Mouse (Mus musculus) hindbrain, embryonic 11.5 days (tissue): ENCODE data around the gene Slc22a17. TPM values are rescaled to one million over a fixed set of nuclear protein-coding genes. Genes with fewer than 3 reads are reported as not detected.
A peak's percentile ranks its signal among the peaks of the same experiment; 100 is the strongest.

Source experiments
- ATAC-seq: fragments of 200-750 bp; cut with Nextera tagmentation; 2 replicates; pipeline ENCODE4 v1.8.0; 2017; ENCODE audit warnings: mild to moderate bottlenecking, moderate TSS enrichment, moderate library complexity; ENCODE audit not compliant: low FRiP score
- DNase-seq: peaks from one replicate; pipeline ENCODE4 v3.0.0-alpha.2; 2015; ENCODE audit warnings: low spot score
- H3K27ac ChIP-seq: fragments of 300-500 bp; sonication (generic); 2 replicates; pipeline ENCODE4 v1.5.1; 2014; ENCODE audit warnings: mild to moderate bottlenecking, low read depth, low read length
- H3K27me3 ChIP-seq: fragments of 300-500 bp; sonication (generic); 2 replicates; pipeline ENCODE4 v1.6.1; 2014; ENCODE audit warnings: mild to moderate bottlenecking, low read length, moderate library complexity, mixed read lengths; ENCODE audit not compliant: control insufficient read depth, insufficient read depth
- H3K36me3 ChIP-seq: fragments of 300-500 bp; sonication (generic); 2 replicates; pipeline ENCODE4 v1.6.1; 2014; ENCODE audit warnings: mild to moderate bottlenecking, low read length, moderate library complexity, mixed read lengths; ENCODE audit not compliant: control insufficient read depth, insufficient read depth
- H3K4me1 ChIP-seq: fragments of 300-500 bp; sonication (generic); replicated peaks from 2 replicates; pipeline ENCODE4 v1.6.1; 2014; ENCODE audit warnings: low read length, mixed read lengths; ENCODE audit not compliant: control insufficient read depth, insufficient read depth
- H3K4me2 ChIP-seq: fragments of 300-500 bp; sonication (generic); replicated peaks from 2 replicates; pipeline ENCODE4 v1.6.1; 2014; ENCODE audit warnings: mild to moderate bottlenecking, low read depth, low read length
- H3K4me3 ChIP-seq: fragments of 300-500 bp; sonication (generic); 2 replicates; pipeline ENCODE4 v1.5.1; 2014; ENCODE audit warnings: low read depth, low read length
- H3K9ac ChIP-seq: fragments of 300-500 bp; sonication (generic); 2 replicates; pipeline ENCODE4 v1.6.1; 2014; ENCODE audit warnings: low read depth, low read length
- H3K9me3 ChIP-seq: fragments of 300-500 bp; sonication (generic); 2 replicates; pipeline ENCODE4 v1.6.1; 2016; ENCODE audit warnings: low read length; ENCODE audit not compliant: control insufficient read depth
- WGBS: fragments of 180-500 bp; shearing (Covaris S2); extraction: QIAGEN DNeasy Blood & Tissue Kit; methylation state at CpG from one replicate; pipeline ENCODE4 v1.1.7; 2014; 5-methylcytosine and 5-hydroxymethylcytosine counted together
- polyA plus RNA-seq: library from polyadenylated mRNA; unstranded; fragments of >200 nt; fragmentation: Nextera tagmentation; extraction: Ambion mirVana; gene quantifications from 2 replicates; pipeline ENCODE4 v1.2.1, GENCODE M21; 2014

The Slc22a17 gene
- polyA plus RNA-seq, 1 experiment from 2014 or later: 41.0 TPM

GRCm38 (mm10) chr14:54924641-54925348, 11.9 kb upstream of the Slc22a17 start:
- Histone ChIP-seq H3K27me3 (no peaks in the 10 kb centered on the region), H3K4me3 (peak overlapping the region; percentile 53), H3K4me1 (peaks cover 7% of the 10 kb centered on the region), H3K4me2 (peak overlapping the region; percentile 93), H3K36me3 (peaks cover 14% of the 10 kb centered on the region), H3K9ac (peak overlapping the region; percentile 86), H3K9me3 (peaks cover 7% of the 10 kb centered on the region; the same call in 1 of the 2 replicates), H3K27ac (peak overlapping the region; percentile 96)
- WGBS: 10% methylated on average over 7 of the region's 7 CpGs
- DNase-seq (peak; percentile 61), ATAC-seq (peak; percentile 58)

DNA sequence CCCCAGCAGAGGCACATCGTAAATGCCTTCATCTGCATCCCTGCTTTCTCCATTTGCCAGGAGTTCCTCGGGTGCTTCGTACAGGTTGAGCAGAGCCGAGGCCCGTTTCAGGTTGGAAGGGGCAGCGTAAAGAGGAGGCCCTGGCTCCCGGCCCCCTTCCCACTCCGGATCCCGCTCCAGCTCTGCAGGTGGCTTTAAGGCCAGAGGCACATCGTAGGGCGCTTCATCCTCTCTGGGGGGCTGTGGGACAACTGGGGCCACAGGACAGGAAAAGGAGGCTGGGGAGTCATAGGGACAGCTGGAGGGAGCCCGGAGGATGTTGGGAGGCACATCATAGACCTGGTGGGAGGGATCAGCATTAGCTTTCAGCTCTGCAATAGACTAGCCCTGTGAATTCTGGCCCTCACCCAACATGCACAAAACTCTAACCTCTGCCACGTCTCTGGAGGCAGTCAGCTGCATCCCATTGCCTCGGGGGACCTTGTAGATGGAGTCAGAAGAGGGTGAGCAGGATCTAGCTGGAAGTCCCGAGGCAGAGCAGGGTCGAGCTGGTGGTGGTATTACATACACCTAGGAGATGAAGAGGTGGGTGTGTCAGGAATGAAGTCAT, 7.2 kb upstream of the Slc22a17 start:
- Histone ChIP-seq H3K36me3 (peaks cover 17% of the 10 kb centered on the region), H3K9ac (no peak overlapping the region)

DNA sequence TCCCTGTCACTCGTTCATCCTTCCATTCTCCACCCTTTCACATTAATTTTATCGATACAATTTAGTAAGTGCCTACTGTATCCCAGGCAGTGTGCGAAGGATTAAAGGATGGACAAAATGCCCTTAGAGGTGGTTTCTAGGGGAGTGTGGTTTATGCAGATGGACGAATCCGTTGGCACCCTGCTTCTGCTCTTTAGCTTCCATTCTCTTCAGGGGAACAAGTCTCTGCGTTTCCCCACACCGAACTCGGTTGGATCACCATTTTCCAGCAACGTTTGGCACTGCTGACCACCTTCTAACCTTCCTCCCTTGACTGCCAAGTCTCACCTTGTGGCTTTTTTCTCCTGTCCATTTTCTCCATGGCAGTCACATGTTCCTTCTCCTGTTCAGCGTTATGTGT, 411 bp upstream of the Slc22a17 start:
- Histone ChIP-seq H3K4me2 (peak overlapping the region; percentile 99), H3K4me3 (peak overlapping the region; percentile 81), H3K36me3 (no peaks in the 10 kb centered on the region), H3K27ac (no peak overlapping the region), H3K27me3 (no peaks in the 10 kb centered on the region), H3K9ac (peak overlapping the region; percentile 97), H3K9me3 (no peaks in the 10 kb centered on the region), H3K4me1 (no peaks in the 10 kb centered on the region)
- peak; percentile 39 for DNase-seq
- ATAC-seq: peak; percentile 23
- WGBS: 24% methylated on average over 10 of the region's 10 CpGs

More for the DNA sequence above, 7.2 kb upstream of the Slc22a17 start:
- Histone ChIP-seq H3K27ac (no peak overlapping the region), H3K9me3 (peaks cover 7% of the 10 kb centered on the region; the same call in 1 of the 2 replicates), H3K4me3 (no peak overlapping the region), H3K4me1 (no peaks in the 10 kb centered on the region), H3K4me2 (no peak overlapping the region), H3K27me3 (no peaks in the 10 kb centered on the region)
- WGBS: 95% methylated on average over 16 of the region's 16 CpGs
- DNase-seq (no peak), ATAC-seq (no peak)

DNA sequence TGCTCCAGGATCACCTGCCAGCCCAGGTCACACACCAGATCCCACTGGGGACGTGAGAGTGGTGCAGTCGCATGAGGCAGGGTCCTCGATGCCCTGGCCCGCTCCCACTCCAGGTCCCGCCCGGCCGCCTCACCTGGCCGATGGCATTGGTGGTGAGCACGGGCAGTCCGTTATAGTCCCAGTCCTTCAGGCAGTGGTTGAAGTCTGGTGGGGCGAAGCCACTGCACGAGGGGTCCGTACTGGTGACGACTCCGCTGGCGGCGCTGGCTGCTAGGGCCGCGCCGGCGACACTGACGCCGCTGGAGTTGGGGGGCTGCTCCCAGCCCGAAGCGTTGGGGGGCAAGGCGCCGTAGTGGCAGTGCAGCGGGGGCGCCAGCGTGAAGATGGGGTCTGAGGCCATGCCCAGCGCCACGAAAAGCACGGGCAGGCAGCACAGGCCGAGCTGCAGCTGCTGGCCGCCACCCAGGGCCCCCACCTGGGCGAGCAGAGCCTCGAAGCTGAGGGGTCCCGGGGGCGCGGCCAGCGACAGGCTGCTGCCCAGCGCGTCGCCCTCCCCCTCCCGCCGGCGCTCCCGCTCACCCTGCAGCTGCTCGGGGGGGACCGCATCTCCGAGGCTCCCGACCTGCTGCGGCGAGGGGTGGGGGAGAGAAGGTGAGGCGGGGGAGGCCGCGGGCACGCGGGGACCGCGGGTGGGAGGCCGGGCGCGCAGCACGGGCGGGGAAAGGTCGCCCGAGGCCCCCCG, 652 bp downstream of the Slc22a17 start:
- Histone ChIP-seq H3K4me3 (peak overlapping the region; percentile 81), H3K9ac (peak overlapping the region; percentile 97), H3K4me1 (no peaks in the 10 kb centered on the region), H3K27me3 (no peaks in the 10 kb centered on the region), H3K27ac (peak overlapping the region; percentile 74), H3K4me2 (peak overlapping the region; percentile 99), H3K9me3 (no peaks in the 10 kb centered on the region), H3K36me3 (peaks cover 2% of the 10 kb centered on the region; the same call in 1 of the 2 replicates)
- ATAC-seq: peak; percentile 78
- peak; percentile 45 for DNase-seq
- WGBS: 3% methylated on average over 39 of the region's 69 CpGs

DNA sequence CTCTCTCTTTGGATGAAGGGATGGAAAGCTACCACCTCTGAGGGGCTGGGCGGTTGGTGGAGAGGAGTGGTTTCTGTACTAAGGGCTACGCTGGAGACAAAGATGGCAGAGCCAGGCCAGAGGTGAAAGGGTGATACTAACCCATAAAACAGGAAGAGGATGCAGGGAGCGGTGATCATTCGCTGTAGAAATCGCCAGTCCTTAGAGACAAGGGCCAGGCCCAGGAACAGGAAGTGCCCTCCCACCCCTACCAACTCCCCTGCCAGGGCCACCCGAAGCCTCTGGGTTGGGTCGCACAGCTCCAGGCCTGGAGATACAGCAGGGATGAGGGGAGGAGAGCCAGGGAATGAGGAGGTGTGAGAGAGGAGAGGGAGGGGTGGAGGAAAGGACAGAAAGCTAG, 4.2 kb downstream of the Slc22a17 start:
- H3K4me2 ChIP-seq: no peak overlapping the region
- H3K36me3 ChIP-seq: peaks cover 2% of the 10 kb centered on the region; the same call in 1 of the 2 replicates
- ATAC-seq: no peak
- no peak overlapping the region for H3K4me3 ChIP-seq
- no peak overlapping the region for H3K9ac ChIP-seq
- no peaks in the 10 kb centered on the region for H3K9me3 ChIP-seq
- no peak for DNase-seq
- no peak overlapping the region for H3K27ac ChIP-seq
- no peaks in the 10 kb centered on the region for H3K4me1 ChIP-seq
- H3K27me3 ChIP-seq: no peaks in the 10 kb centered on the region
- WGBS: 85% methylated on average over 7 of the region's 7 CpGs

DNA sequence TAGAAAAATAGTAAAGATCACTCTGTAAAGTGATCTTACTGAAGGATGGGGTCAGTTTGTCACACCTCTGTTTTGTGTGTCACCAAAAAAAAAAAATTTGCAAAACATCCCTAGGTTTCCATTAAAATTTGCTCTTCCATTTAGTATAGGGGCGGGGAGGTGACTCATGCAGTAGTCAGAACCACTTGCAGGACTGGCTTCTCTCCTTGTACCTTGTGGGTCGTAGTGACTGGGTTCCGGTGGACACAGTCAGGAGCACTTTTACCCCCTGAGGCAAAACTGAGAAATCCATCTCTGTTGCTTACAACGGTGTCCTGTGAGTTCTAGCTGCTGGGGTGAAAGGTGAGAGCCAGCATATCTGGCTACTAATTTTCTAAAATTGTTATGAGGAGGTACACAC, 9.3 kb downstream of the Slc22a17 start:
- Histone ChIP-seq H3K9ac (no peak overlapping the region), H3K4me1 (no peaks in the 10 kb centered on the region), H3K27me3 (no peaks in the 10 kb centered on the region), H3K27ac (no peak overlapping the region), H3K36me3 (peaks cover 2% of the 10 kb centered on the region; the same call in 1 of the 2 replicates), H3K9me3 (no peaks in the 10 kb centered on the region), H3K4me2 (no peak overlapping the region), H3K4me3 (no peak overlapping the region)
- DNase-seq (no peak), ATAC-seq (no peak)
- 91% methylated on average over 4 of the region's 4 CpGs for WGBS

DNA sequence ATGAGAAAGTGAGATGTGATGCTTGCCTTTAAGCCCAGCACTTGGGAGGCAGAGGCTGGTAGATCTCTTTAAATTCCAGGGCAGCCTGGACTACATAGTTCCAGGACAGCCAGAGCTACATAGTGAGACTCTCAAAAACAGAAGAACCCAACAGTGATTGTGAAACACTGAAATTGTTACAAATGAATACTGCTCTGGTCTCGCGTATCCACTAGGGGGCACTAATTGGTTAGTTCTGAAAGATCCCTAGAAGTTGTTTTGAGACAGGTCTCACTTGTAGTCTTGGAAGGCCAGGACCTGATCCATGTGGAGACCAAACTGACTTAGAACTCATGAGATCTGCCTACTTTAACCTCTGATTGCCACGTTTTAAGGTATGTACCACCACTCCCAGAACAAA, 12.5 kb downstream of the Slc22a17 start:
- H3K27ac ChIP-seq: no peak overlapping the region
- ATAC-seq (peak; percentile 50; the same call in 1 of the 2 replicates), DNase-seq (peak; percentile 86)
- H3K9me3 ChIP-seq: no peaks in the 10 kb centered on the region
- H3K27me3 ChIP-seq: no peaks in the 10 kb centered on the region
- H3K4me3 ChIP-seq: no peak overlapping the region
- 0% methylated on average over 3 of the region's 3 CpGs for WGBS
- H3K36me3 ChIP-seq: 0 out of 2 replicates have a peak, but pooled peaks cover 3% of the 10 kb centered on the region
- no peak overlapping the region for H3K9ac ChIP-seq
- no peak overlapping the region for H3K4me2 ChIP-seq
- no peaks in the 10 kb centered on the region; the same call in 1 of the 2 replicates for H3K4me1 ChIP-seq

- no peaks in the 10 kb centered on the region for H3K9me3 ChIP-seq
- H3K27ac ChIP-seq: no peak overlapping the region
- DNase-seq (no peak), ATAC-seq (no peak)
- no peak overlapping the region for H3K4me3 ChIP-seq
- H3K27me3 ChIP-seq: no peaks in the 10 kb centered on the region
- no peak overlapping the region for H3K4me2 ChIP-seq
- WGBS: 72% methylated on average over 2 of the region's 2 CpGs
- no peak overlapping the region for H3K9ac ChIP-seq
- H3K4me1 ChIP-seq: no peaks in the 10 kb centered on the region; the same call in 1 of the 2 replicates
- H3K36me3 ChIP-seq: 0 out of 2 replicates have a peak, but pooled peaks cover 3% of the 10 kb centered on the region
Measured at GRCm38 (mm10) chr14:54897445-54897844, 15.5 kb downstream of the Slc22a17 start.
